Mouse (Mus musculus) MEL (cell line): ENCODE measurements at regions not wholly inside any gene's neighbourhood (a gene's known extent, or its start where the extent isn't known, plus 50 kb on each side); places are given as distances from the start of the nearest gene placed in this dataset.

Experiments used
- DNase-seq: peaks from one replicate; pipeline ENCODE4 v3.0.0; 2011; ENCODE audit warnings: low read depth, low spot score
- H3K27ac ChIP-seq: 2 replicates; pipeline ENCODE4 v1.5.1; 2012; ENCODE audit warnings: low read depth, mild to moderate bottlenecking, control low read depth, low read length, moderate library complexity; ENCODE audit not compliant: control insufficient read depth
- H3K27me3 ChIP-seq, 2 experiments: fragments of 150-350 bp in 1 of 2; sonication (generic) in 1 of 2; 2 replicates each; pipeline ENCODE4 v1.6.1; 2012; ENCODE audit warnings: low read length in 2 of 2, mild to moderate bottlenecking in 2 of 2, improper control_type of control experiment in 1 of 2, moderate library complexity in 1 of 2; ENCODE audit not compliant: insufficient read depth in 2 of 2, control insufficient read depth in 1 of 2
- H3K36me3 ChIP-seq, 2 experiments: 2 replicates each; pipeline ENCODE4 v1.6.1; 2012 to 2014; ENCODE audit warnings: low read length in 2 of 2, improper control_type of control experiment in 1 of 2, inconsistent platforms in 1 of 2, mild to moderate bottlenecking in 1 of 2; ENCODE audit not compliant: insufficient read depth in 2 of 2, control insufficient read depth in 1 of 2
- H3K4me1 ChIP-seq, 2 experiments: fragments of 150-350 bp in 1 of 2; sonication (generic) in 1 of 2; 2 replicates each; pipeline ENCODE4 v1.6.1; 2012; ENCODE audit warnings: low read length in 2 of 2, improper control_type of control experiment in 1 of 2, mild to moderate bottlenecking in 1 of 2; ENCODE audit not compliant: insufficient read depth in 2 of 2, control insufficient read depth in 1 of 2
- H3K4me3 ChIP-seq, 2 experiments: fragments of 150-350 bp in 1 of 2; sonication (generic) in 1 of 2; 2 replicates each; pipeline ENCODE4 v1.5.1; 2012; ENCODE audit warnings: low read depth in 2 of 2, low read length in 2 of 2, mild to moderate bottlenecking in 2 of 2, moderate library complexity in 2 of 2, control low read depth in 1 of 2, improper control_type of control experiment in 1 of 2; ENCODE audit not compliant: control insufficient read depth in 1 of 2, insufficient read depth in 1 of 2
- H3K79me2 ChIP-seq: 2 replicates; pipeline ENCODE4 v1.6.1; 2012; ENCODE audit warnings: mild to moderate bottlenecking, low read length, moderate library complexity; ENCODE audit not compliant: control insufficient read depth, poor library complexity, insufficient read depth
- H3K9ac ChIP-seq: 2 replicates; pipeline ENCODE4 v1.6.1; 2012; ENCODE audit warnings: low read depth, mild to moderate bottlenecking, control low read depth, low read length, moderate library complexity; ENCODE audit not compliant: control insufficient read depth, poor library complexity, severe bottlenecking
- H3K9me3 ChIP-seq: fragments of 150-350 bp; sonication (generic); replicated peaks from 2 replicates; pipeline ENCODE4 v1.6.1; 2012; ENCODE audit warnings: mild to moderate bottlenecking, low read length, improper control_type of control experiment, moderate library complexity; ENCODE audit not compliant: insufficient read depth
- CHD1 ChIP-seq: IDR thresholded peaks from 2 replicates; pipeline ENCODE4 v1.6.1; 2012; ENCODE audit warnings: low read depth, mild to moderate bottlenecking, inconsistent platforms, low read length, improper control_type of control experiment
- E2F4 ChIP-seq: IDR thresholded peaks from 2 replicates; pipeline ENCODE4 v1.6.1; 2011; ENCODE audit warnings: low read depth, low read length, improper control_type of control experiment, borderline replicate concordance
- ELF1 ChIP-seq: IDR thresholded peaks from 2 replicates; pipeline ENCODE4 v1.6.1; 2014; ENCODE audit warnings: low read depth, mild to moderate bottlenecking, inconsistent platforms, low read length, improper control_type of control experiment, moderate library complexity
- EP300 ChIP-seq, 2 experiments: IDR thresholded peaks; 2 replicates each; pipeline ENCODE4 v1.6.1; 2011; ENCODE audit warnings: improper control_type of control experiment in 2 of 2, low read length in 2 of 2, low read depth in 1 of 2, mild to moderate bottlenecking in 1 of 2
- GABPA ChIP-seq: IDR thresholded peaks from 2 replicates; pipeline ENCODE4 v1.6.1; 2012; ENCODE audit warnings: low read depth, mild to moderate bottlenecking, inconsistent platforms, low read length, improper control_type of control experiment, moderate library complexity
- GATA1 ChIP-seq: IDR thresholded peaks from 2 replicates; pipeline ENCODE4 v1.6.1; 2011; ENCODE audit warnings: low read depth, low read length, improper control_type of control experiment
- HCFC1 ChIP-seq: IDR thresholded peaks from 2 replicates; pipeline ENCODE4 v1.6.1; 2012; ENCODE audit warnings: low read depth, mild to moderate bottlenecking, inconsistent platforms, low read length, improper control_type of control experiment, moderate library complexity
- MAFK ChIP-seq: IDR thresholded peaks from 2 replicates; pipeline ENCODE4 v1.6.1; 2011; ENCODE audit warnings: low read depth, mild to moderate bottlenecking, low read length, improper control_type of control experiment, borderline replicate concordance
- MAX ChIP-seq: IDR thresholded peaks from 2 replicates; pipeline ENCODE4 v1.6.1; 2011; ENCODE audit warnings: low read length, improper control_type of control experiment
- MEF2A ChIP-seq: IDR thresholded peaks from 2 replicates; pipeline ENCODE4 v1.6.1; 2014; ENCODE audit warnings: low read depth, mild to moderate bottlenecking, inconsistent platforms, low read length, improper control_type of control experiment; ENCODE audit not compliant: poor library complexity, insufficient replicate concordance, severe bottlenecking; ENCODE audit errors: extremely low read depth
- MYB ChIP-seq: IDR thresholded peaks from 2 replicates; pipeline ENCODE4 v1.6.1; 2011; ENCODE audit warnings: mild to moderate bottlenecking, low read depth, low read length, improper control_type of control experiment
- MYC ChIP-seq: IDR thresholded peaks from 2 replicates; pipeline ENCODE4 v1.6.1; 2011; ENCODE audit warnings: low read depth, mild to moderate bottlenecking, low read length, improper control_type of control experiment, moderate library complexity
- NELFE ChIP-seq: IDR thresholded peaks from 2 replicates; pipeline ENCODE4 v1.6.1; 2011; ENCODE audit warnings: low read depth, low read length, improper control_type of control experiment
- NRF1 ChIP-seq: IDR thresholded peaks from 2 replicates; pipeline ENCODE4 v1.6.1; 2014; ENCODE audit warnings: low read depth, mild to moderate bottlenecking, inconsistent platforms, low read length, improper control_type of control experiment, moderate library complexity; ENCODE audit not compliant: poor library complexity, insufficient read depth, severe bottlenecking
- POLR2AphosphoS2 ChIP-seq: IDR thresholded peaks from 2 replicates; pipeline ENCODE4 v1.6.1; 2011; ENCODE audit warnings: low read length, improper control_type of control experiment
- POLR2AphosphoS5 ChIP-seq: IDR thresholded peaks from 2 replicates; pipeline ENCODE4 v1.6.1; 2012; ENCODE audit warnings: low read depth, borderline replicate concordance, mild to moderate bottlenecking, inconsistent platforms, low read length, moderate library complexity, mixed read lengths
- SIN3A ChIP-seq: IDR thresholded peaks from 2 replicates; pipeline ENCODE4 v1.6.1; 2012; ENCODE audit warnings: low read length, improper control_type of control experiment, inconsistent platforms
- SMC3 ChIP-seq: IDR thresholded peaks from 2 replicates; pipeline ENCODE4 v1.6.1; 2011; ENCODE audit warnings: low read depth, low read length, improper control_type of control experiment
- TBP ChIP-seq: IDR thresholded peaks from 2 replicates; pipeline ENCODE4 v1.8.0; 2011; ENCODE audit warnings: low read depth, low read length, improper control_type of control experiment
- TCF12 ChIP-seq: IDR thresholded peaks from 2 replicates; pipeline ENCODE4 v1.6.1; 2014; ENCODE audit warnings: low read depth, mild to moderate bottlenecking, inconsistent platforms, low read length, improper control_type of control experiment, moderate library complexity
- UBTF ChIP-seq: IDR thresholded peaks from 2 replicates; pipeline ENCODE4 v1.6.1; 2012; ENCODE audit warnings: low read depth, mild to moderate bottlenecking, inconsistent platforms, low read length, improper control_type of control experiment, moderate library complexity, borderline replicate concordance; ENCODE audit not compliant: insufficient read depth
- USF1 ChIP-seq: IDR thresholded peaks from 2 replicates; pipeline ENCODE4 v1.6.1; 2014; ENCODE audit warnings: low read depth, mild to moderate bottlenecking, inconsistent platforms, low read length, improper control_type of control experiment, moderate library complexity
- ZC3H11A ChIP-seq: IDR thresholded peaks from 2 replicates; pipeline ENCODE4 v1.6.1; 2012; ENCODE audit warnings: low read depth, mild to moderate bottlenecking, inconsistent platforms, low read length, improper control_type of control experiment
- ZKSCAN1 ChIP-seq: IDR thresholded peaks from 2 replicates; pipeline ENCODE4 v1.6.1; 2012; ENCODE audit warnings: low read depth, mild to moderate bottlenecking, inconsistent platforms, low read length, improper control_type of control experiment, moderate library complexity

- Histone ChIP-seq H3K27ac (no peak overlapping the region), H3K4me3 (no peak overlapping the region), H3K9ac (no peak overlapping the region), H3K27me3 (no peaks in the 10 kb centered on the region), H3K4me1 (no peaks in the 10 kb centered on the region), H3K79me2 (no peaks in the 10 kb centered on the region), H3K36me3 (no peaks in the 10 kb centered on the region), H3K9me3 (no peaks in the 10 kb centered on the region)
- DNase-seq: no peak
- TF ChIP-seq MYB (no peak), POLR2AphosphoS2 (no peak), GABPA (no peak), POLR2AphosphoS5 (no peak), GATA1 (no peak), E2F4 (no peak), MAX (no peak), UBTF (no peak), HCFC1 (no peak), ZKSCAN1 (no peak), ELF1 (no peak), MEF2A (no peak), EP300 (IDR thresholded peaks at IDR 0.05; ENCODE audit: low read depth in 1 of 2, low read length in 2 of 2) (no peak), SIN3A (no peak), TCF12 (no peak), TBP (no peak)
These were observed 1473.8 kb upstream of the Gm6569 start for GRCm38 (mm10) chr15:72360463-72361030.

- Histone ChIP-seq H3K27ac (no peak overlapping the region), H3K4me3 (no peak overlapping the region), H3K36me3 (no peaks in the 10 kb centered on the region), H3K4me1 (no peaks in the 10 kb centered on the region), H3K9ac (no peak overlapping the region), H3K9me3 (no peaks in the 10 kb centered on the region), H3K79me2 (no peaks in the 10 kb centered on the region), H3K27me3 (no peaks in the 10 kb centered on the region; a peak in 1 of 4 replicates)
- TF ChIP-seq SIN3A (no peak), NELFE (no peak), MAFK (no peak), NRF1 (no peak), SMC3 (no peak), ZC3H11A (no peak), CHD1 (no peak), MEF2A (no peak), TBP (no peak), MYC (no peak), USF1 (no peak)
- no peak for DNase-seq
These were observed 1461.3 kb upstream of the Gm6569 start for GRCm38 (mm10) chr15:72373041-72373440.
